ENCODE assay signal across 1 mouse cellular context in the genomic region with DNA sequence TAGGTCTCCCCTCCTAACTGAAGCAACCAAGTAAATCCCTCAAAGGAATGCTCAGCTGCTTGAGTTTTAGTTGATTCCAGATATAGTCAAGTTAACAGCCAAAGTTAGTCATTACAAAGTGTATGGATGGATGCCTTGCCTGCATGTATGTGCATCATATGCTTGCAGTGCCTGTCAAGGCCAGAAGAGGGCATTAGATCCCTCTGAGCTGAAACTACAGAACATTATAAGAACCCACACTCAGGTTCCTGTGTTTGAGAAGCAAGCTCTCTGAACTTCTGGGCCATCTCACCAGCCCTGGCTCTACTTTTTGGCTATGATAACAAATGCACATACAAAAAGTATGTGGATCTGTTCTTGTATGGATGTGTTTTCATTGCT.
TF ChIP-seq lines count a peak whose summit lies in the region.

No protein-coding gene starts in this region.

TF ChIP-seq in CH12.LX, 34 proteins besides CTCF, POLR2A, EP300 and RAD21:
- TF ChIP-seq SMC3 (IDR thresholded peaks at IDR 0.05; ENCODE audit: low read depth, low read length) (peak; percentile 32), JUND (conservative IDR thresholded peaks at IDR 0.05; ENCODE audit: low read depth, low read length) (no peak), TBP (conservative IDR thresholded peaks at IDR 0.05; ENCODE audit: low read depth, low read length) (no peak), CHD1 (IDR thresholded peaks at IDR 0.05; ENCODE audit: low read depth, low read length) (no peak), MAZ (IDR thresholded peaks at IDR 0.05; ENCODE audit: low read depth, low read length) (no peak)
